Mouse (Mus musculus) ES-Bruce4 (cell line): ENCODE data around the gene Acvr1b. TPM values are rescaled to one million over a fixed set of nuclear protein-coding genes. Genes with fewer than 3 reads are reported as not detected.

Experiments
- H3K27ac ChIP-seq: 2 replicates; pipeline ENCODE4 v1.5.1; 2012; ENCODE audit warnings: low read length, inconsistent platforms; ENCODE audit not compliant: insufficient read depth
- H3K27me3 ChIP-seq: 2 replicates; pipeline ENCODE4 v1.6.1; 2012; ENCODE audit warnings: mild to moderate bottlenecking, low read length, inconsistent platforms; ENCODE audit not compliant: control insufficient read depth, poor library complexity, insufficient read depth, severe bottlenecking
- H3K36me3 ChIP-seq: 2 replicates; pipeline ENCODE4 v1.6.1; 2012; ENCODE audit warnings: inconsistent platforms, mild to moderate bottlenecking, low read length, moderate library complexity; ENCODE audit not compliant: control insufficient read depth, poor library complexity, insufficient read depth, severe bottlenecking
- H3K4me1 ChIP-seq: one replicate; pipeline ENCODE4 v1.8.1; 2011; ENCODE audit warnings: low read length; ENCODE audit not compliant: control insufficient read depth, insufficient read depth
- H3K4me3 ChIP-seq: 2 replicates; pipeline ENCODE4 v1.5.1; 2011; ENCODE audit warnings: low read depth, mild to moderate bottlenecking, low read length
- H3K9ac ChIP-seq: 2 replicates; pipeline ENCODE4 v1.6.1; 2012; ENCODE audit warnings: low read depth, mild to moderate bottlenecking, inconsistent platforms; ENCODE audit not compliant: poor library complexity, severe bottlenecking
- H3K9me3 ChIP-seq: replicated peaks from 2 replicates; pipeline ENCODE4 v1.6.1; 2012; ENCODE audit warnings: mild to moderate bottlenecking, low read length, inconsistent platforms; ENCODE audit not compliant: control insufficient read depth, poor library complexity, insufficient read depth, severe bottlenecking
- CTCF ChIP-seq: IDR thresholded peaks from one replicate; pipeline ENCODE4 v1.8.1; 2011; ENCODE audit warnings: low read depth, low read length
- EP300 ChIP-seq: IDR thresholded peaks from 2 replicates; pipeline ENCODE4 v1.6.1; 2011; ENCODE audit warnings: low read depth, low read length; ENCODE audit not compliant: insufficient read depth
- POLR2A ChIP-seq: IDR thresholded peaks from one replicate; pipeline ENCODE4 v1.8.1; 2011; ENCODE audit warnings: low read length; ENCODE audit not compliant: insufficient read depth
- polyA plus RNA-seq: library from polyadenylated mRNA; stranded (reverse); fragments of >200 nt; gene quantifications from 2 replicates; pipeline ENCODE4 v1.2.4, GENCODE M21; 2011; ENCODE audit warnings: low read depth; ENCODE audit not compliant: missing spikeins, insufficient read depth, insufficient read length

Gene Acvr1b
- polyA plus RNA-seq, 1 experiment, result 27.7 TPM

DNA sequence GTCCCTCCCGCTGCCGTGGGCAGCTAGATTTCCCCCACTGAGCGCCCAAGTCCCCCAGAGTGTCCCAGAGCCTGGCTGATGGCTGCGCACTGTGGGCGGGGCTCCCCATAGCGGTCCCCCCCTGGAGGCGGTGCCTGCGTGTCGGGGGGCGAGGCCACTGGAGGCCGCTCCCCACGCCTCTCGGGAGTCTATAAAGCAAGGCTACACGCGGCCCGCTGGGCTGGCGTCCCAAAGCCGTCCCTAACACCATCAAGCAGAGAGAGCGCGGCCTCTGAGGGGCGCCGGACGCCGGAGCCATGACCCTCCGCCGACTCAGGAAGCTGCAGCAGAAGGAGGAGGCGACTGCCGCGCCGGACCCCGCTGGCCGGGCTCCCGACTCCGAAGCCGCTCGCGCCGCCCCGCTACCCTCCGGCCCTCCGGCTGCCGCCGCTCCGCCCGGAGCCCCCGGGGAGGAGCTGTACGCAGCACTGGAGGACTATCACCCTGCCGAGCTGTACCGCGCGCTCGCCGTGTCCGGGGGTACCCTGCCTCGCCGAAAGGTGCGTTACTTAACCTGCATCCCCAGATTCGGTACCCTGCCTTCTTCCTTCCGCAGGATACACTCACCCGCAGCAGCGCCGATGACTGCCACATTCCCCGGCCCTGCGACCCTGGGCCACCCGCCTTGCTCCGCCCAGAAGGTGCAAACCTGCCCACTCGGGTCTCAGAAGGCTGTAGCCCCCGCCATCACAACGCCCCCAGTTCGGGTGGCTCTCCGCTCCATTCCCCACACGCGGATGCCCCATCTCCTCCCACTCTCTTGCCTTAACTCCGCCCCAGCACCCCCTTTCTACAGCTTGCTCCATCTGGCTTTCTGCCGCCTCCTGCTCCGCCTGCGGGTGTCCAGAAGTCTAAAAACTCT, 50.4 kb downstream of the Acvr1b start, which contains the start of gene Grasp:
Grasp (plus strand) TSS at position 183 of the 901 bp plus-strand sequence.
- Histone ChIP-seq H3K36me3 (peaks cover 4% of the 10 kb centered on the region), H3K4me3 (peak within 1 kb of the TSS; percentile 81), H3K9me3 (no peaks in the 10 kb centered on the region), H3K9ac (peak within 1 kb of the TSS; percentile 93), H3K27ac (no peak within 1 kb of the TSS), H3K27me3 (no peaks in the 10 kb centered on the region), H3K4me1 (peaks cover 7% of the 10 kb centered on the region)
- TF ChIP-seq CTCF, result no peak
- no peak for TF ChIP-seq EP300
- TF ChIP-seq POLR2A, result peak; percentile 50

GRCm38 (mm10) chr15:101224977-101225376, 51.1 kb downstream of the Acvr1b start:
- H3K9ac ChIP-seq, result peak overlapping the region; percentile 93
- no peak overlapping the region for H3K27ac ChIP-seq
- H3K4me1 ChIP-seq, result peaks cover 7% of the 10 kb centered on the region

DNA sequence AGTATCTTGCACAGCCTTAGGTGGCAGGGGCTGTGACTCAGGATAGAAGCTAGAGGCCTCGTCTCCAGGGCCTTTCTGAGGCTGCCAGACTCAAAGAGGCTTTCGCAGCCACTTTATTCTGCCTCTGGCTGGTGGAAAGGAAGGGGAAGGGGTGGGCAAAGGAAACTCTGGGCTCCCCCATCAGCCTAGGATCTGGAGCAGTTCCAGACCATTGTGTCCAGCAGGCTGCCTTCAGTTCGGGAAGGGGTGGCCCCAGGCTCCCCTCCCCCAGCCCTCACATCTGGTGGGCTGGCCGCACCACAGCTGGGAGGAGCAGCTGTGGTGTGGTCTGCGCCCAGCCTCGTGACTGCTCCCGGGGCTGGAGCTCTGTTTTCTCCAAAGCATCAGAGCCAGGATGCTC, 54.1 kb downstream of the Acvr1b start:
- H3K4me1 ChIP-seq, result peaks cover 5% of the 10 kb centered on the region
- H3K4me3 ChIP-seq, result no peak overlapping the region
- TF ChIP-seq EP300, result peak; percentile 79
- no peak for TF ChIP-seq CTCF
- TF ChIP-seq POLR2A, result no peak
- H3K27ac ChIP-seq, result 0 out of 2 replicates have a peak overlapping the region, but pooled peaks have one; percentile 8
- no peaks in the 10 kb centered on the region for H3K27me3 ChIP-seq
- H3K9ac ChIP-seq, result peak overlapping the region; percentile 47
- H3K9me3 ChIP-seq, result no peaks in the 10 kb centered on the region
- peaks cover 12% of the 10 kb centered on the region for H3K36me3 ChIP-seq

More at GRCm38 (mm10) chr15:101224977-101225376, 51.1 kb downstream of the Acvr1b start:
- TF ChIP-seq EP300 (no peak), CTCF (no peak), POLR2A (no peak)
- H3K4me3 ChIP-seq, result peak overlapping the region; percentile 81
- H3K36me3 ChIP-seq, result peaks cover 9% of the 10 kb centered on the region
- H3K9me3 ChIP-seq, result no peaks in the 10 kb centered on the region
- H3K27me3 ChIP-seq, result no peaks in the 10 kb centered on the region

GRCm38 (mm10) chr15:101228866-101229590, 55.2 kb downstream of the Acvr1b start:
- Histone ChIP-seq H3K4me3 (no peak overlapping the region), H3K9ac (peak overlapping the region; percentile 47; the same call in 1 of the 2 replicates), H3K36me3 (peaks cover 12% of the 10 kb centered on the region), H3K27me3 (no peaks in the 10 kb centered on the region), H3K4me1 (peaks cover 5% of the 10 kb centered on the region), H3K27ac (peak overlapping the region; percentile 37; the same call in 1 of the 2 replicates), H3K9me3 (no peaks in the 10 kb centered on the region)
- TF ChIP-seq EP300 (no peak), CTCF (no peak), POLR2A (no peak)

DNA sequence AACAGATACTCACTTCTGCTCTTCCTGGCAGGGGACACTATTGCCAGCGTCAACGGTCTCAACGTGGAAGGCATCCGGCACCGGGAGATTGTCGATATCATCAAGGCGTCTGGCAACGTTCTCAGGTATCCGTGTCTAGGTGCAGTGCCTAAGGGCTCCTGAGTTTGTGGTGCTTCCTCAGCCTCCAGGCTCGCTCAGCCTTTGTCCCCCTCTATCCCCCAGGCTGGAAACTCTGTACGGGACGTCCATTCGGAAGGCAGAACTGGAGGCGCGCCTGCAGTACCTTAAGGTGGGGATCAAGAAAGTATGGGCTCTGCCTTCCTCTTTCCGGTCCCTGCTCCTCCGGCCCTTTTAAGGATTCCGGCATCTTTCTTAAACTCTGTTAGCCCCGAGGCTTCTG, 56.6 kb downstream of the Acvr1b start:
- no peak overlapping the region for H3K9ac ChIP-seq
- H3K27ac ChIP-seq, result no peak overlapping the region
- TF ChIP-seq POLR2A, result no peak
- no peak for TF ChIP-seq CTCF
- TF ChIP-seq EP300, result no peak
- H3K27me3 ChIP-seq, result no peaks in the 10 kb centered on the region
- H3K4me3 ChIP-seq, result no peak overlapping the region
- H3K9me3 ChIP-seq, result no peaks in the 10 kb centered on the region
- H3K4me1 ChIP-seq, result peaks cover 10% of the 10 kb centered on the region
- peaks cover 12% of the 10 kb centered on the region for H3K36me3 ChIP-seq
